Mouse (Mus musculus): ENCODE results near the gene Asphd2. TPM values are rescaled to one million over a fixed set of nuclear protein-coding genes. Genes with fewer than 3 reads are reported as not detected.
A peak's percentile ranks its signal among the peaks of the same experiment; 100 is the strongest.
"Not testable (repeated sequence)": the region's sequence is repeated elsewhere in the genome, so short reads cannot be mapped to it uniquely, and the experiment has no call there.

The Asphd2 gene
- total and polyA plus RNA-seq, 3 experiments, result 0.16 TPM; not detected in 2

DNA sequence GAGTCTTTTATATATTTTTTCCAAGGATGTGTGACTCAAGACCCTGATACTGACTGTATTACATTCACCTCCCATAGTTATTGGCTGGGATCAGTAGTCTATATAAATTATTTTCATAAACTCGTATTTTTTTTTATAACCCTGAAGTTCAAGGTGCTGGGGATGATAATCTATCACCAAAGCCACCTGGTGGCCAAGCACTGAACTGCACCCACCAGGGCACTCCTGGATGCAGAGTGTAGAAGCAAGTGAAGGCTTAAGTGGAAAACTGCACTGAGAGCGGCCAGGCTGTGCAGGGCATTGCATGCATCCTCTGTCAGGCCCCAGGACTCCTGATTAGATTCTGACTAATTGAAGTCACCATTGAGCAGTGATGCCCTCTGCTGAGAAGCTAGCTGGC is 32.6 kb upstream of the Asphd2 start:
- H3K27me3 ChIP-seq (ENCODE audit: insufficient read depth, low read length), result peaks cover 27% of the 10 kb centered on the region
- no peaks in the 10 kb centered on the region for H3K36me3 ChIP-seq (replicated peaks)
- H3K9me3 ChIP-seq (replicated peaks), result no peaks in the 10 kb centered on the region
- H3K4me1 ChIP-seq (ENCODE audit: insufficient read depth, low read depth, low read length), result peaks cover 3% of the 10 kb centered on the region; the same call in 1 of the 2 replicates
- DNase-seq (ENCODE audit: low spot score), result peak; percentile 43
- no peak for TF ChIP-seq POLR2AphosphoS5 (IDR thresholded peaks at IDR 0.05; ENCODE audit: insufficient replicate concordance, low read depth, low read length)
- TF ChIP-seq GATA1 (IDR thresholded peaks at IDR 0.05; ENCODE audit: borderline replicate concordance, low read length), result no peak
- peak; percentile 80 for TF ChIP-seq CTCF (IDR thresholded peaks at IDR 0.05; ENCODE audit: low read depth, low read length)
- no peak overlapping the region for H3K4me3 ChIP-seq (ENCODE audit: low read depth, low read length)
- peak; percentile 31; the same call in 1 of the 2 replicates for ATAC-seq (ENCODE audit: extremely low read depth, insufficient number of reproducible peaks, low FRiP score, poor library complexity, severe bottlenecking)

DNA sequence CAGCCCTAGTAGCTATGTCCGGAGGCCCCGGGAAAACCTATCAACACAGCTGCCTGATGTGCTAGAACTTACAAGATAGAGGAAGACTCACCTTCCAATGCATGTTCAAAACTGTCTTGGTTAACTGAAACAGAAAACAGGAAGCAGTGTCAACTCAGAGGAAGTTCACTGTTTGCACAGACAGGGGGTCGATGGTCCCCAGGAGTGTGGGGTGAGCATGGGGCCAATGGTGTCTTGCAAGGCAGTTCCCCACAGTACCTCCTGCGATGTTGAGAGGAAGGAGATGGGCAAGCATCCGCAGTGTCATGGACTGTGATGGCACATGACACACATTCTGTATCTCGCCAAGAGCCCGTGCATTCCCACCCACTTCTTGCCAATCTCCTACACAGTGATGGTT is 32.0 kb upstream of the Asphd2 start:
- Histone ChIP-seq H3K4me1 (ENCODE audit: insufficient read depth, low read depth, low read length) (peaks cover 3% of the 10 kb centered on the region; the same call in 1 of the 2 replicates), H3K4me3 (ENCODE audit: low read depth, low read length) (no peak overlapping the region), H3K27me3 (ENCODE audit: insufficient read depth, low read length) (peaks cover 27% of the 10 kb centered on the region), H3K36me3 (replicated peaks) (no peaks in the 10 kb centered on the region), H3K9me3 (replicated peaks) (no peaks in the 10 kb centered on the region)
- ATAC-seq (ENCODE audit: extremely low read depth, insufficient number of reproducible peaks, low FRiP score, poor library complexity, severe bottlenecking), result no peak
- TF ChIP-seq TAL1 (conservative IDR thresholded peaks at IDR 0.05; ENCODE audit: low read depth, low read length) (no peak), POLR2AphosphoS5 (IDR thresholded peaks at IDR 0.05; ENCODE audit: insufficient replicate concordance, low read depth, low read length) (no peak), GATA1 (IDR thresholded peaks at IDR 0.05; ENCODE audit: borderline replicate concordance, low read length) (no peak), GATA2 (IDR thresholded peaks at IDR 0.05; ENCODE audit: borderline replicate concordance, low read depth, low read length) (no peak), CTCF (IDR thresholded peaks at IDR 0.05; ENCODE audit: low read depth, low read length) (no peak)
- DNase-seq (ENCODE audit: low spot score), result no peak

DNA sequence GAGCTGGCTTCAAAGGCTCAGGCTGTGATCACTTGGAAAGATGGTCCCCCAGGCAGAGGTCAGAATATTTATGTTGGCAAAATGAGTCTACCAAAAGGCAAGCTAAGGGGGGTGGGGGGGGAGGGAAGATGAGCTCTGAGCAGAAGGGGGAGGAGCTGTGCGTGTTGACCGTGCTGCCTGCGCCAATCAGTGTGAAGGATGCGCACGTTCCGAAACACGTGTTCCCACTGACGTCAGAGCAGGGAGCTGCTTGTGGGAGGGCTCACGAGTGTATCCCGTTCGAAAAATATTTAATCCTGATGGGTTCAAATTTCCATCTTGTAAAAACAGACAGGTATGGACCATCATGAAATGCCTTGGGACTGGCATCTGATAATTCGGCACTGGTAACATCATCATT is 24.9 kb upstream of the Asphd2 start:
- ATAC-seq (ENCODE audit: extremely low read depth, insufficient number of reproducible peaks, low FRiP score, poor library complexity, severe bottlenecking) (no peak), DNase-seq (ENCODE audit: low spot score) (no peak)
- H3K36me3 ChIP-seq (replicated peaks), result no peaks in the 10 kb centered on the region
- TF ChIP-seq GATA1 (IDR thresholded peaks at IDR 0.05; ENCODE audit: borderline replicate concordance, low read length) (no peak), TAL1 (conservative IDR thresholded peaks at IDR 0.05; ENCODE audit: low read depth, low read length) (no peak), POLR2AphosphoS5 (IDR thresholded peaks at IDR 0.05; ENCODE audit: insufficient replicate concordance, low read depth, low read length) (no peak), CTCF (IDR thresholded peaks at IDR 0.05; ENCODE audit: low read depth, low read length) (no peak), GATA2 (IDR thresholded peaks at IDR 0.05; ENCODE audit: borderline replicate concordance, low read depth, low read length) (no peak)
- H3K27me3 ChIP-seq (ENCODE audit: insufficient read depth, low read length), result peaks cover 10% of the 10 kb centered on the region
- no peak overlapping the region for H3K4me3 ChIP-seq (ENCODE audit: low read depth, low read length)
- H3K9me3 ChIP-seq (replicated peaks), result no peaks in the 10 kb centered on the region
- no peaks in the 10 kb centered on the region for H3K4me1 ChIP-seq (ENCODE audit: insufficient read depth, low read depth, low read length)

DNA sequence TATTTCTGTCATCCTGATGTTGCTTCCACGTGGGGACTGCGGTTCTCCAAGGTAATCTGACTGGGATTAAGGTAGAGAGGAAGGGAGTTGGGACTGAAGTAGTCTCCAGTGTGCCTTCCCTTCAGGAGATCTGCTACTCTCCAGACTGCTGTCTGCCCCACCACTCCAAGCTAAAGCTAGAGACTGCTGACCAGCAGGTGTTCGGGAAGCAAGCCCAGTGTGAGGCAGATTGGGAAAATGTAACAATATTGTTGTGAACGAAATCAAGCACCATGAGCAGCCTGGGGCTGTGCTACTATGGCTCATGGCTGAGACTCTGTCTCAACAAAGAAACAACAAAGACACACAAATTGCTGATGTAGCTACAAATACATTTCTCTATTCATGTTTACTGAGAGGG is 23.4 kb upstream of the Asphd2 start:
- no peaks in the 10 kb centered on the region for H3K27me3 ChIP-seq (ENCODE audit: insufficient read depth, low read length)
- no peak overlapping the region for H3K4me3 ChIP-seq (ENCODE audit: low read depth, low read length)
- no peaks in the 10 kb centered on the region for H3K36me3 ChIP-seq (replicated peaks)
- ATAC-seq (ENCODE audit: extremely low read depth, insufficient number of reproducible peaks, low FRiP score, poor library complexity, severe bottlenecking), result no peak
- no peaks in the 10 kb centered on the region for H3K4me1 ChIP-seq (ENCODE audit: insufficient read depth, low read depth, low read length)
- no peak for TF ChIP-seq CTCF (IDR thresholded peaks at IDR 0.05; ENCODE audit: low read depth, low read length)
- DNase-seq (ENCODE audit: low spot score), result no peak
- no peaks in the 10 kb centered on the region for H3K9me3 ChIP-seq (replicated peaks)

DNA sequence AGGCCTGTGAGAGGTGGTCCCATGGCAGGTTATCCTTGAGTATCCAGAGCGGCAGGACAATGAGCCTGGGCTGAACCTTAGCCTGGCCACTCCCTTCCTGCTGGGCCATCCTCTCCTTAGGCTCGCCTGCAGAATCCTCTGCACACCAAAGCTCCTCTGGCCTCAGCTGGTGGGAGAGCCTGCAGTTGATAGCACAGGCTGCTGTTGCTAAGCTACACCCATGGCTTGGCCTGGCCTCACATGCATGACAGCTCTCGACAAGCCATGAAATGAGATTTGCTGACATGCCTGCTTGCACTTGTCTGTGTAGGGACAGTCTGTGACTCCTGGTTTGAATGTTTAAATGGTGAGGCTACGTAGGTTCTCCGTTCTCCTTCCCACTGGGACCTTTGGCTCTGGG is 22.0 kb upstream of the Asphd2 start:
- no peak for DNase-seq (ENCODE audit: low spot score)
- no peak overlapping the region for H3K4me3 ChIP-seq (ENCODE audit: low read depth, low read length)

DNA sequence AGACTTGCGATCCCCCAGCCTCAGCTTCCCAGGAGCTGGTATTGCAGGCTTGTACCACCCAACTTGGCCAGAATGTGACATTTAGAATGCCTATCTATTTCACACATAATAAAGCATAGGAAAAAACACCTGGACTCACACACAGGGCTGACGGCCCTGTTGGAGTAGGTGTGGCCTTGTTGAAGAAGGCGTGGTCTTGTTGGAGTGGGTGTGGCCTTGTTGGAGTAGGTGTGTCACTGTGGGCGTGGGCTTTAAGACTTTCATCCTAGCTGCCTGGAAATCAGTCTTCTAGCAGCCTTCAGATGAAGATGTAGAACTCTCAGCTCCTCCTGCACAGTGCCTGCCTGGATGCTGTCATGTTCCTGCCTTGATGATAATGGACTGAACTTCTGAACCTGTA is 18.1 kb upstream of the Asphd2 start:
- ATAC-seq (ENCODE audit: extremely low read depth, insufficient number of reproducible peaks, low FRiP score, poor library complexity, severe bottlenecking); H3K27me3 ChIP-seq (ENCODE audit: insufficient read depth, low read length): not testable (repeated sequence)

More for the DNA sequence above, 22.0 kb upstream of the Asphd2 start:
- no peaks in the 10 kb centered on the region for H3K27me3 ChIP-seq (ENCODE audit: insufficient read depth, low read length)
- TF ChIP-seq GATA1 (IDR thresholded peaks at IDR 0.05; ENCODE audit: borderline replicate concordance, low read length), result no peak
- no peak for TF ChIP-seq POLR2AphosphoS5 (IDR thresholded peaks at IDR 0.05; ENCODE audit: insufficient replicate concordance, low read depth, low read length)
- ATAC-seq (ENCODE audit: extremely low read depth, insufficient number of reproducible peaks, low FRiP score, poor library complexity, severe bottlenecking), result no peak
- no peaks in the 10 kb centered on the region for H3K36me3 ChIP-seq (replicated peaks)
- no peaks in the 10 kb centered on the region for H3K4me1 ChIP-seq (ENCODE audit: insufficient read depth, low read depth, low read length)
- H3K9me3 ChIP-seq (replicated peaks), result no peaks in the 10 kb centered on the region

DNA sequence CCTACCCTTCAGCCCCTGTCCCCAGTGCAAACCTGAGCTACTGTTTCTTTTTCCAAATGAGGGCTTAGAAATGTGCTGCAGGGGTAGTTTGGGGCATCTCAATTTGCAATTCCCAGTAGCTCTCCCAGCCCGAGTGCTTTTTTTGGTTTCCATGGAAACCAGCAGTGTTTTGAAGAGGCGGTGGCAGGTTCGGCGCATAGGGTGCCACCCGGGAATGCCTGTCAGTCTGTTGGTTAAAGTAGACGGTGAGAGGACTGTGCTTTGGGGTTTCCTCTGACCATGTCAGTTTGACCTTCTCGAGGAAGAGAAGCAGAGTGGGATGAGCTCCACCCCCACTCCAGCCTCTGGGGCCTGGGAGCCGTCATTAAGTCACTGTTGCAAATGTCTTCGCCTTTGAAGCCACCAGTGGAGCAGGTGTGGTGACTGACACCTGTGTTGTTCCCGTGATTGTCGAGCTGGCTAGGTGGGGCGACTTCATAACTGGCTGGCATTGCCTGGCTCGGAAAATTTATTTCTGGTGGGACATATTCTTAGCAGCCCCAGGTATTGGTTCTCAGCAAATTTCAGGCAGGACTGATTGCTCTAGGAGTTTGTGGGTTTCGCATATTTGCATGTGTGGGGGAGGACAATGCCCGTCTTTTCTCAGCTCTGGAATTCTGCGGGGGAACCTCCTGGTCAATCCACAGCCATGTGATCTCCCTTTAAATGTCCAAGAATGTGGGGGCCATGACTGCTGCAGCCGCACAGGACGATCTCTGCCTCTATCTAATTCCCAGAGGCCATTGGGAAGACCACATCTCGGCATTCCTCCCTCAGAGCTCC is 17.1 kb upstream of the Asphd2 start:
- ATAC-seq (ENCODE audit: extremely low read depth, insufficient number of reproducible peaks, low FRiP score, poor library complexity, severe bottlenecking) (no peak), DNase-seq (ENCODE audit: low spot score) (no peak)
- Histone ChIP-seq H3K4me3 (ENCODE audit: low read depth, low read length) (no peak overlapping the region), H3K9me3 (replicated peaks) (peaks cover 2% of the 10 kb centered on the region), H3K27me3 (ENCODE audit: insufficient read depth, low read length) (0 out of 2 replicates have a peak, but pooled peaks cover 3% of the 10 kb centered on the region), H3K4me1 (ENCODE audit: insufficient read depth, low read depth, low read length) (no peaks in the 10 kb centered on the region), H3K36me3 (replicated peaks) (no peaks in the 10 kb centered on the region)
- TF ChIP-seq POLR2AphosphoS5 (IDR thresholded peaks at IDR 0.05; ENCODE audit: insufficient replicate concordance, low read depth, low read length), result no peak
- no peak for TF ChIP-seq CTCF (IDR thresholded peaks at IDR 0.05; ENCODE audit: low read depth, low read length)
- TF ChIP-seq GATA1 (IDR thresholded peaks at IDR 0.05; ENCODE audit: borderline replicate concordance, low read length), result no peak
- TF ChIP-seq GATA2 (IDR thresholded peaks at IDR 0.05; ENCODE audit: borderline replicate concordance, low read depth, low read length), result no peak
- TF ChIP-seq TAL1 (conservative IDR thresholded peaks at IDR 0.05; ENCODE audit: low read depth, low read length), result no peak

More for the DNA sequence above, 18.1 kb upstream of the Asphd2 start:
- not testable (repeated sequence) for H3K36me3 ChIP-seq (replicated peaks); H3K4me3 ChIP-seq (ENCODE audit: low read depth, low read length); H3K4me1 ChIP-seq (ENCODE audit: insufficient read depth, low read depth, low read length); H3K9me3 ChIP-seq (replicated peaks); DNase-seq (ENCODE audit: low spot score)

Measured in G1E (cell line).